Mouse (Mus musculus): ENCODE data around the gene Tcte3.
"Not testable (repeated sequence)": the region's sequence is repeated elsewhere in the genome, so short reads cannot be mapped to it uniquely, and the experiment has no call there.

- not testable (repeated sequence) for TF ChIP-seq CTCF, POLR2A (IDR thresholded peaks at IDR 0.05; ENCODE audit: insufficient read depth, low read depth, low read length)
Measured at GRCm38 (mm10) chr17:14993139-14993832, 48.0 kb downstream of the Tcte3 start.
